ENCODE assay signal across 8 mouse cellular contexts in the genomic region with DNA sequence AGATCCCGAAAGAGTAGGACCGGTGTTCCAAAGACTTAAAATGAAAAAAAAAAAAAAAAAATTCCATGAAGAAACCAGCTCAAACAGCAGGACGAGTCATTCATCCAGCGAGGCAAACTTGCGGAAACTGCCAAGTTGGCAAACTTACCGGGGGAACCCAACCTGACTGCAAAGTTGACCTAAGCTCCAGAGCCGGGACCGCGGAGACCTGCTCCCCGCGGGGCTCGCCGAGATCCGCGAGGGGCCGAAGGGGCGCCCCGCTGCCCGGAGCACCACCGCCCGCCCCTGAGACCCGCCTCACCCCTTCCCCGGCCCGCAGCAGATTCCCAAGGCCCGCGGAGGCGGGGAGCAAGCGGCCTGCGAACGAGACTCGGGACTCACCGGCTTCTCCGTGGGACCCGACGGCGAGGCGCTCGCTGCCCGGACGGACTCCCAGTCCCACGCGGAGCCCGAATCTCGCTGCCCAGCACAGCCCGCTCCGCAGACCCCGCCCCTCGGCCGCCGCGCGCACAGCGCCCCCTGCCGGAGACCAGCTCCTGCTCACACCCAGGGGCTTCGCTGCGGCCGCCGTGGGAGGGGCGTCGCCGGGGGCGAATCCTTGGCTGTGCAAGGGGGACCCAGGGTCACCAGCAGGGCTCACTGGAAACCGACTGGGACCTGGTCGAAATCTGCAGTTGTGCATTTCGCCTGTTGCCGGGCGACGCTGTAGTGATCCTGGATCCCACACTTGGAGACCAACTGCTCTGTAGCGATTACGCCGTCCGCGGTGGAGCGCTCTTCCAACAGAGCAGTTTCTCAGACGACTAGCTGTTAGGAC. TPM values are rescaled to one million over a fixed set of nuclear protein-coding genes. Genes with fewer than 3 reads are reported as not detected.
DNase-seq lines count a peak whose midpoint lies in the region; ATAC-seq lines count a peak whose summit lies in the region.

A gene (minus strand): TSS at position 461 of the 817 bp plus-strand sequence.

- no peak within 1 kb of the TSS for H3K27ac ChIP-seq in hindbrain, embryonic 15.5 days (replicated peaks)

- peak within 1 kb of the TSS; percentile 58 for H3K4me3 ChIP-seq in hindbrain, embryonic 15.5 days

- H3K9ac ChIP-seq in hindbrain, embryonic 15.5 days = peak within 1 kb of the TSS; percentile 45

- ATAC-seq in hindbrain, embryonic 15.5 days (ENCODE audit: low FRiP score, low read depth) = peak; percentile 93

- peak; percentile 96 for DNase-seq in NIH3T3 (ENCODE audit: low read depth)
- DNase-seq in cerebellum, postnatal 14 days = peak; percentile 93 to 96
- peak; percentile 86 for DNase-seq in gastrocnemius, adult 18-20 months (ENCODE audit: low spot score)
- peak; percentile 82 to 84 for DNase-seq in layer of hippocampus, postnatal 36 days
- peak; percentile 93 for DNase-seq in lung, postnatal 14 days
- peak; percentile 91 for DNase-seq in retina, postnatal 1 day
- DNase-seq in thymus, postnatal 4 days = peak; percentile 86

- peak within 1 kb of the TSS; percentile 98 for H3K4me2 ChIP-seq in hindbrain, embryonic 15.5 days

- no peaks in the 10 kb centered on the region for H3K9me3 ChIP-seq in hindbrain, embryonic 15.5 days

- WGBS in hindbrain, embryonic 15.5 days = under 1% methylated on average over 65 of the region's 75 CpGs

- H3K4me1 ChIP-seq in hindbrain, embryonic 15.5 days (replicated peaks) = peaks cover 8% of the 10 kb centered on the region

- no peaks in the 10 kb centered on the region for H3K36me3 ChIP-seq in hindbrain, embryonic 15.5 days

- H3K27me3 ChIP-seq in hindbrain, embryonic 15.5 days = peaks cover 12% of the 10 kb centered on the region; the same call in 1 of the 2 replicates

RNA-seq across cellular contexts. Expression of the gene that starts here (rescaled TPM):
- not detected for total RNA-seq in gastrocnemius, adult 18-20 months (2021)
- 1.4 and 1.6 TPM in 2 replicates for polyA plus RNA-seq in hindbrain, embryonic 15.5 days (2015; fragmentation: Nextera tagmentation; extraction: Ambion mirVana)
- under 1 TPM in 1 of 2 experiments, not detected in 1; 0.61 TPM for total RNA-seq in layer of hippocampus, postnatal 36 days (2021)

Comparison
In these comparisons a context has a peak if more than half of its experiments do, and no peak if none do; other contexts are left out.
1. Peak in DNase-seq in gastrocnemius, adult 18-20 months; RNA of the gene not detected or under 1 TPM.
2. Peak in DNase-seq in layer of hippocampus, postnatal 36 days; RNA of the gene not detected or under 1 TPM.